Comparison of ENCODE assay signal across 12 mouse cellular contexts in genomic region chr7:122844831-122845230, GRCm38 (mm10).
"Had no signal": no experiment of that assay in that cellular context is flagged by ENCODE, and none has a peak within 500 bp of the region (broad histone marks: within the 10 kb centered on the region; RNA-seq: fewer than 3 reads in every experiment).

No protein-coding gene starts in this region.

- DNase-seq: gastrocnemius, adult 2 months; gastrocnemius, postnatal 10 days; gastrocnemius, postnatal 25 days; heart, adult 18-20 months; heart, postnatal 10 days; heart, postnatal 4 days; kidney, adult 18-20 months; kidney, adult 8-10 months; kidney, postnatal 10 days; kidney, postnatal 25 days; kidney, postnatal 4 days; liver had no signal
